Mouse (Mus musculus) brain, embryonic 14.5 days (tissue): ENCODE data around the gene Bach2. TPM values are rescaled to one million over a fixed set of nuclear protein-coding genes. Genes with fewer than 3 reads are reported as not detected.

Source experiments
- DNase-seq: peaks from one replicate; pipeline ENCODE4 v3.0.0-alpha.2; 2011; ENCODE audit warnings: low read depth
- CTCF ChIP-seq: fragments of 200-500 bp; IDR thresholded peaks from 2 replicates; pipeline ENCODE4 v1.5.1; 2012; ENCODE audit warnings: inconsistent platforms, mild to moderate bottlenecking, moderate library complexity, borderline replicate concordance; ENCODE audit not compliant: insufficient read depth, insufficient read length; ENCODE audit errors: extremely low read depth
- POLR2A ChIP-seq: fragments of 200-500 bp; IDR thresholded peaks from 2 replicates; pipeline ENCODE4 v1.6.1; 2012; ENCODE audit warnings: mild to moderate bottlenecking, inconsistent platforms, borderline replicate concordance; ENCODE audit not compliant: poor library complexity, insufficient read depth, insufficient read length, severe bottlenecking; ENCODE audit errors: extremely low read depth
- polyA plus RNA-seq: library from polyadenylated mRNA; depleted of rRNA; stranded (reverse); fragments of >200 nt; gene quantifications from 2 replicates; pipeline ENCODE4 v1.2.3, GENCODE M21; 2012

Gene Bach2
- polyA plus RNA-seq, 1 experiment = 31.4 TPM

GRCm38 (mm10) chr4:32231258-32232055 lies 7.1 kb upstream of the Bach2 start:
- TF ChIP-seq CTCF = no peak
- TF ChIP-seq POLR2A = no peak
- DNase-seq = no peak

GRCm38 (mm10) chr4:32235920-32236705 lies 2.5 kb upstream of the Bach2 start:
- DNase-seq = no peak
- no peak for TF ChIP-seq POLR2A

- TF ChIP-seq POLR2A (0 out of 2 replicates have a peak, but pooled peaks have one; percentile 20), CTCF (no peak)
- peak; percentile 75 for DNase-seq
Measured at GRCm38 (mm10) chr4:32238921-32239748, 531 bp downstream of the Bach2 start.

GRCm38 (mm10) chr4:32239749-32240131 lies 1.1 kb downstream of the Bach2 start:
- no peak for TF ChIP-seq POLR2A
- peak; percentile 24; the same call in 1 of the 2 replicates for TF ChIP-seq CTCF

GRCm38 (mm10) chr4:32240457-32241030 lies 1.9 kb downstream of the Bach2 start:
- TF ChIP-seq POLR2A (no peak), CTCF (no peak)
- peak; percentile 72 for DNase-seq

More at GRCm38 (mm10) chr4:32239749-32240131, 1.1 kb downstream of the Bach2 start:
- DNase-seq = peak; percentile 90

GRCm38 (mm10) chr4:32241351-32241980 lies 2.9 kb downstream of the Bach2 start:
- DNase-seq = peak; percentile 94
- TF ChIP-seq POLR2A (no peak), CTCF (no peak)

GRCm38 (mm10) chr4:32242122-32242615 lies 3.6 kb downstream of the Bach2 start:
- TF ChIP-seq CTCF (no peak), POLR2A (no peak)
- DNase-seq = peak; percentile 85

GRCm38 (mm10) chr4:32243458-32243857 lies 4.9 kb downstream of the Bach2 start:
- DNase-seq = peak; percentile 46
- TF ChIP-seq POLR2A (no peak), CTCF (no peak)

GRCm38 (mm10) chr4:32244092-32244745 lies 5.6 kb downstream of the Bach2 start:
- TF ChIP-seq CTCF (no peak), POLR2A (no peak)
- peak; percentile 89 for DNase-seq

- DNase-seq = no peak
- no peak for TF ChIP-seq POLR2A
- TF ChIP-seq CTCF = no peak
Measured at GRCm38 (mm10) chr4:32245586-32245985, 7.0 kb downstream of the Bach2 start.
